Mouse (Mus musculus): ENCODE measurements around the gene Map4k1. TPM values are rescaled to one million over a fixed set of nuclear protein-coding genes. Genes with fewer than 3 reads are reported as not detected.

Map4k1 gene
- polyA plus RNA-seq, 1 experiment from 2014 or later, result 76.3 TPM

Small RNA genes lying within 50 kb of the gene (microRNA-seq; reads per million reads assigned to microRNA genes)
- not detected for gene Gm44408 (ENCODE audit: borderline number of aligned reads)

Other genes starting within 250 kb of the Map4k1 start
- gene Mrps12, start 240.2 kb upstream of the Map4k1 start, polyA plus RNA-seq (2015; fragmentation: Nextera tagmentation; extraction: Ambion mirVana), result 169 and 190 TPM in 2 replicates
- gene Sars2, start 240.1 kb upstream of the Map4k1 start, polyA plus RNA-seq (2015; fragmentation: Nextera tagmentation; extraction: Ambion mirVana), result 22.5 and 25.3 TPM in 2 replicates
- 0.26 and 0.45 TPM in 2 replicates for gene Ccer2, start 225.9 kb upstream of the Map4k1 start, polyA plus RNA-seq (2015; fragmentation: Nextera tagmentation; extraction: Ambion mirVana)
- gene Sirt2, start 215.3 kb upstream of the Map4k1 start, polyA plus RNA-seq (2015; fragmentation: Nextera tagmentation; extraction: Ambion mirVana), result 57.2 and 63.9 TPM in 2 replicates
- 70.0 and 74.9 TPM in 2 replicates for gene Nfkbib, start 214.5 kb upstream of the Map4k1 start, polyA plus RNA-seq (2015; fragmentation: Nextera tagmentation; extraction: Ambion mirVana)
- gene Rinl, start 193.1 kb upstream of the Map4k1 start, polyA plus RNA-seq (2015; fragmentation: Nextera tagmentation; extraction: Ambion mirVana), result 75.9 and 105 TPM in 2 replicates
- gene Hnrnpl, start 173.5 kb upstream of the Map4k1 start, polyA plus RNA-seq (2015; fragmentation: Nextera tagmentation; extraction: Ambion mirVana), result 285 and 358 TPM in 2 replicates
- gene Ech1, start 156.8 kb upstream of the Map4k1 start, polyA plus RNA-seq (2015; fragmentation: Nextera tagmentation; extraction: Ambion mirVana), result 167 and 184 TPM in 2 replicates
- 10.1 and 12.0 TPM in 2 replicates for gene Lgals4, start 148.2 kb upstream of the Map4k1 start, polyA plus RNA-seq (2015; fragmentation: Nextera tagmentation; extraction: Ambion mirVana)
- 0.99 and 1.1 TPM in 2 replicates for gene Lgals7, start 118.2 kb upstream of the Map4k1 start, polyA plus RNA-seq (2015; fragmentation: Nextera tagmentation; extraction: Ambion mirVana)
- 0.23 and 0.53 TPM in 2 replicates for gene Capn12, start 100.6 kb upstream of the Map4k1 start, polyA plus RNA-seq (2015; fragmentation: Nextera tagmentation; extraction: Ambion mirVana)
- 133 and 138 TPM in 2 replicates for gene Actn4, start 19.7 kb upstream of the Map4k1 start, polyA plus RNA-seq (2015; fragmentation: Nextera tagmentation; extraction: Ambion mirVana)
- 497 and 515 TPM in 2 replicates for gene Eif3k, start 186 bp upstream of the Map4k1 start, polyA plus RNA-seq (2015; fragmentation: Nextera tagmentation; extraction: Ambion mirVana)
- 0.16 and 0.19 TPM in 2 replicates for gene Ryr1, start 143.1 kb downstream of the Map4k1 start, polyA plus RNA-seq (2015; fragmentation: Nextera tagmentation; extraction: Ambion mirVana)
- gene Rasgrp4, start 152.8 kb downstream of the Map4k1 start, polyA plus RNA-seq (2015; fragmentation: Nextera tagmentation; extraction: Ambion mirVana), result 2.2 and 3.4 TPM in 2 replicates
- 49.7 and 54.4 TPM in 2 replicates for gene Fam98c, start 174.2 kb downstream of the Map4k1 start, polyA plus RNA-seq (2015; fragmentation: Nextera tagmentation; extraction: Ambion mirVana)
- gene Ggn, start 188.2 kb downstream of the Map4k1 start, polyA plus RNA-seq (2015; fragmentation: Nextera tagmentation; extraction: Ambion mirVana), result 0.17 and 0.20 TPM in 2 replicates
- 0.23 and 1.4 TPM in 2 replicates for gene Spred3, start 188.4 kb downstream of the Map4k1 start, polyA plus RNA-seq (2015; fragmentation: Nextera tagmentation; extraction: Ambion mirVana)
- gene Psmd8, start 198.7 kb downstream of the Map4k1 start, polyA plus RNA-seq (2015; fragmentation: Nextera tagmentation; extraction: Ambion mirVana), result 358 and 374 TPM in 2 replicates
- gene Catsperg1, start 232.0 kb downstream of the Map4k1 start, polyA plus RNA-seq (2015; fragmentation: Nextera tagmentation; extraction: Ambion mirVana), result 0.27 and 0.35 TPM in 2 replicates